In the genomic region with DNA sequence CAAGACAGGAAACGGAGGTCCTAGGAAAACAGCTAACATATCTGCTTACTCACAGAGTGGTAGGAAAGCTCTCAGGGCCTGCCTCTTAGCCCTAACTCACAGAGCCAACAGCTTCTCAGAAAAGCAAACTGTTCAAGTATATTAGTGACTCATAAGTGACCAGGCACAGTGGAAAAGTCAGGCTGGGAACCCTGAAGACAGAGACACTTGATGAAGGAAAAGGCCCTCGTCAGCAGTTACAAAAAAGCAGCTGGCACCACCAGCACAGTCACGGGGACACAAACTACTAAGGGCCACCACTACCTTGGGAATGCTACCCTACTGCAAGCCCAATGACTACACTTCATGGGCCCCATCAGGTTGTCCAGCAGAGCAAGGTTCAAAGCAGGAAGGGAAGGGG, we compare ENCODE assay signal across 15 mouse cellular contexts.
"Had no signal": no experiment of that assay in that cellular context is flagged by ENCODE, and none has a peak within 500 bp of the region (broad histone marks: within the 10 kb centered on the region; RNA-seq: fewer than 3 reads in every experiment).

No protein-coding gene starts in this region.

- ATAC-seq: midbrain, embryonic 16.5 days had no signal

- H3K27me3 ChIP-seq: limb, embryonic 13.5 days; midbrain, embryonic 12.5 days; neural tube, embryonic 13.5 days had no signal

- H3K9ac ChIP-seq: limb, embryonic 13.5 days; liver, embryonic 14.5 days; lung, embryonic 14.5 days; midbrain, embryonic 12.5 days; neural tube, embryonic 13.5 days had no signal

- H3K27ac ChIP-seq: layer of hippocampus, adult 2 months; limb, embryonic 13.5 days; liver, embryonic 14.5 days; midbrain, embryonic 12.5 days; neural tube, embryonic 13.5 days had no signal

- H3K4me2 ChIP-seq: limb, embryonic 13.5 days; lung, embryonic 14.5 days; midbrain, embryonic 12.5 days; neural tube, embryonic 13.5 days had no signal

- DNase-seq: kidney, postnatal 10 days; kidney, postnatal 4 days; left cerebral cortex, postnatal 4 days; retina, postnatal 1 day; right cerebral cortex, postnatal 4 days; spleen, adult 18-20 months; thymus, adult 18-20 months; thymus, postnatal 14 days had no signal

- H3K4me3 ChIP-seq: layer of hippocampus, adult 2 months; limb, embryonic 13.5 days; midbrain, embryonic 12.5 days; neural tube, embryonic 13.5 days had no signal

- H3K9me3 ChIP-seq: limb, embryonic 13.5 days; midbrain, embryonic 12.5 days; neural tube, embryonic 13.5 days had no signal

- H3K36me3 ChIP-seq: limb, embryonic 13.5 days; neural tube, embryonic 13.5 days had no signal
